Mouse (Mus musculus) embryonic facial prominence, embryonic 14.5 days (tissue): ENCODE measurements around the gene Sprtn. TPM values are rescaled to one million over a fixed set of nuclear protein-coding genes. Genes with fewer than 3 reads are reported as not detected.

Source experiments
- ATAC-seq: fragments of 200-750 bp; cut with Nextera tagmentation; 2 replicates; pipeline ENCODE4 v1.8.0; 2017; ENCODE audit warnings: low read depth, moderate number of reproducible peaks, moderate TSS enrichment
- DNase-seq: peaks from one replicate; pipeline ENCODE4 v3.0.0-alpha.2; 2015; ENCODE audit warnings: low spot score
- H3K27ac ChIP-seq: fragments of 300-500 bp; sonication (generic); replicated peaks from 2 replicates; pipeline ENCODE4 v1.5.1; 2014; ENCODE audit warnings: low read depth, mild to moderate bottlenecking, low read length, moderate library complexity
- H3K27me3 ChIP-seq: fragments of 300-500 bp; sonication (generic); replicated peaks from 2 replicates; pipeline ENCODE4 v1.6.1; 2014; ENCODE audit warnings: low read length; ENCODE audit not compliant: control insufficient read depth, insufficient read depth
- H3K36me3 ChIP-seq: fragments of 300-500 bp; sonication (generic); 2 replicates; pipeline ENCODE4 v1.6.1; 2014; ENCODE audit warnings: low read length, mixed read lengths; ENCODE audit not compliant: control insufficient read depth, insufficient read depth
- H3K4me1 ChIP-seq: fragments of 300-500 bp; sonication (generic); 2 replicates; pipeline ENCODE4 v1.6.1; 2014; ENCODE audit warnings: antibody characterized with exemption, low read length; ENCODE audit not compliant: control insufficient read depth, insufficient read depth
- H3K4me2 ChIP-seq: fragments of 300-500 bp; sonication (generic); 2 replicates; pipeline ENCODE4 v1.6.1; 2014; ENCODE audit warnings: low read depth, mild to moderate bottlenecking, low read length, moderate library complexity, mixed read lengths
- H3K4me3 ChIP-seq: fragments of 300-500 bp; sonication (generic); 2 replicates; pipeline ENCODE4 v1.5.1; 2014; ENCODE audit warnings: low read depth, mild to moderate bottlenecking, low read length
- H3K9ac ChIP-seq: fragments of 300-500 bp; sonication (generic); 2 replicates; pipeline ENCODE4 v1.6.1; 2014; ENCODE audit warnings: low read depth, mild to moderate bottlenecking, low read length, moderate library complexity, mixed read lengths
- H3K9me3 ChIP-seq: fragments of 300-500 bp; sonication (generic); 2 replicates; pipeline ENCODE4 v1.6.1; 2016; ENCODE audit warnings: low read length; ENCODE audit not compliant: control insufficient read depth
- WGBS: fragments of 180-500 bp; shearing (Covaris S2); extraction: QIAGEN DNeasy Blood & Tissue Kit; methylation state at CpG from one replicate; pipeline ENCODE4 v1.1.7; 2014; 5-methylcytosine and 5-hydroxymethylcytosine counted together
- polyA plus RNA-seq: library from polyadenylated mRNA; unstranded; fragments of >200 nt; fragmentation: Nextera tagmentation; extraction: Ambion mirVana; gene quantifications from 2 replicates; pipeline ENCODE4 v1.2.1, GENCODE M21; 2014

Gene Sprtn
- polyA plus RNA-seq, 1 experiment from 2014 or later: 9.8 TPM

GRCm38 (mm10) chr8:124929006-124929405 is 31.3 kb downstream of the Sprtn start:
- no peak for DNase-seq
- WGBS: 84% methylated on average over 11 of the region's 11 CpGs

GRCm38 (mm10) chr8:124930086-124930485 is 32.4 kb downstream of the Sprtn start:
- DNase-seq (no peak), ATAC-seq (no peak)
- 88% methylated on average over 13 of the region's 13 CpGs for WGBS
- Histone ChIP-seq H3K9me3 (no peaks in the 10 kb centered on the region), H3K4me2 (no peak overlapping the region), H3K4me1 (no peaks in the 10 kb centered on the region), H3K27me3 (no peaks in the 10 kb centered on the region), H3K9ac (no peak overlapping the region), H3K4me3 (no peak overlapping the region), H3K36me3 (0 out of 2 replicates have a peak, but pooled peaks cover 7% of the 10 kb centered on the region), H3K27ac (no peak overlapping the region)

More at GRCm38 (mm10) chr8:124929006-124929405, 31.3 kb downstream of the Sprtn start:
- H3K4me3 ChIP-seq: no peak overlapping the region
- no peak overlapping the region for H3K27ac ChIP-seq
- H3K9me3 ChIP-seq: no peaks in the 10 kb centered on the region
- no peak overlapping the region for H3K4me2 ChIP-seq
- no peak overlapping the region for H3K9ac ChIP-seq
- 0 out of 2 replicates have a peak, but pooled peaks cover 7% of the 10 kb centered on the region for H3K36me3 ChIP-seq
- H3K4me1 ChIP-seq: no peaks in the 10 kb centered on the region
- no peaks in the 10 kb centered on the region for H3K27me3 ChIP-seq
- no peak for ATAC-seq

GRCm38 (mm10) chr8:124930649-124931048 is 33.0 kb downstream of the Sprtn start:
- H3K9ac ChIP-seq: no peak overlapping the region
- WGBS: 87% methylated on average over 4 of the region's 4 CpGs
- no peak overlapping the region for H3K27ac ChIP-seq
- no peaks in the 10 kb centered on the region for H3K9me3 ChIP-seq
- DNase-seq (no peak), ATAC-seq (no peak)
- no peaks in the 10 kb centered on the region for H3K27me3 ChIP-seq
- no peak overlapping the region for H3K4me3 ChIP-seq
- no peaks in the 10 kb centered on the region for H3K4me1 ChIP-seq
- 0 out of 2 replicates have a peak, but pooled peaks cover 7% of the 10 kb centered on the region for H3K36me3 ChIP-seq
- no peak overlapping the region for H3K4me2 ChIP-seq

GRCm38 (mm10) chr8:124932435-124932834 is 34.7 kb downstream of the Sprtn start:
- WGBS: 86% methylated on average over 3 of the region's 3 CpGs
- no peak overlapping the region for H3K4me3 ChIP-seq
- no peak overlapping the region for H3K4me2 ChIP-seq
- H3K4me1 ChIP-seq: no peaks in the 10 kb centered on the region
- no peaks in the 10 kb centered on the region for H3K27me3 ChIP-seq
- H3K27ac ChIP-seq: no peak overlapping the region
- DNase-seq (no peak), ATAC-seq (no peak)
- no peaks in the 10 kb centered on the region for H3K9me3 ChIP-seq
- no peak overlapping the region for H3K9ac ChIP-seq
- 0 out of 2 replicates have a peak, but pooled peaks cover 7% of the 10 kb centered on the region for H3K36me3 ChIP-seq

GRCm38 (mm10) chr8:124935116-124935515 is 37.4 kb downstream of the Sprtn start:
- Histone ChIP-seq H3K4me3 (no peak overlapping the region), H3K9me3 (no peaks in the 10 kb centered on the region), H3K4me2 (no peak overlapping the region), H3K27me3 (no peaks in the 10 kb centered on the region), H3K9ac (no peak overlapping the region), H3K36me3 (peaks cover 14% of the 10 kb centered on the region), H3K27ac (no peak overlapping the region), H3K4me1 (no peaks in the 10 kb centered on the region)
- WGBS: 91% methylated on average over 5 of the region's 5 CpGs
- ATAC-seq (no peak), DNase-seq (no peak)

- DNase-seq (no peak), ATAC-seq (no peak)
- peaks cover 17% of the 10 kb centered on the region for H3K36me3 ChIP-seq
- no peaks in the 10 kb centered on the region for H3K4me1 ChIP-seq
- 96% methylated on average over 10 of the region's 10 CpGs for WGBS
- H3K4me3 ChIP-seq: no peak overlapping the region
- no peak overlapping the region for H3K9ac ChIP-seq
- no peak overlapping the region for H3K4me2 ChIP-seq
- H3K27ac ChIP-seq: no peak overlapping the region
- H3K27me3 ChIP-seq: no peaks in the 10 kb centered on the region
- no peaks in the 10 kb centered on the region for H3K9me3 ChIP-seq
Observed at GRCm38 (mm10) chr8:124936699-124937098, 39.0 kb downstream of the Sprtn start.

GRCm38 (mm10) chr8:124937293-124937692 is 39.6 kb downstream of the Sprtn start:
- ATAC-seq (no peak), DNase-seq (no peak)
- WGBS: 95% methylated on average over 4 of the region's 4 CpGs
- H3K4me3 ChIP-seq: no peak overlapping the region
- H3K27ac ChIP-seq: no peak overlapping the region
- no peaks in the 10 kb centered on the region for H3K27me3 ChIP-seq
- no peaks in the 10 kb centered on the region for H3K9me3 ChIP-seq
- H3K4me2 ChIP-seq: no peak overlapping the region
- H3K9ac ChIP-seq: no peak overlapping the region
- H3K4me1 ChIP-seq: no peaks in the 10 kb centered on the region
- peaks cover 19% of the 10 kb centered on the region for H3K36me3 ChIP-seq

GRCm38 (mm10) chr8:124943801-124944200 is 46.1 kb downstream of the Sprtn start:
- H3K9me3 ChIP-seq: no peaks in the 10 kb centered on the region
- no peak overlapping the region for H3K4me2 ChIP-seq
- no peak overlapping the region for H3K27ac ChIP-seq
- no peak overlapping the region for H3K9ac ChIP-seq
- H3K4me1 ChIP-seq: peaks cover 10% of the 10 kb centered on the region
- H3K4me3 ChIP-seq: no peak overlapping the region
- H3K27me3 ChIP-seq: no peaks in the 10 kb centered on the region
- DNase-seq: no peak
- no peak for ATAC-seq
- 96% methylated on average over 6 of the region's 6 CpGs for WGBS
- peaks cover 13% of the 10 kb centered on the region for H3K36me3 ChIP-seq

GRCm38 (mm10) chr8:124944406-124944805 is 46.7 kb downstream of the Sprtn start:
- Histone ChIP-seq H3K9ac (no peak overlapping the region), H3K4me2 (no peak overlapping the region), H3K27me3 (no peaks in the 10 kb centered on the region), H3K4me1 (peaks cover 10% of the 10 kb centered on the region), H3K27ac (no peak overlapping the region), H3K36me3 (peaks cover 7% of the 10 kb centered on the region; the same call in 1 of the 2 replicates), H3K9me3 (no peaks in the 10 kb centered on the region), H3K4me3 (no peak overlapping the region)
- 52% methylated on average over 7 of the region's 7 CpGs for WGBS
- DNase-seq (peak; percentile 52), ATAC-seq (no peak)
